Mouse (Mus musculus) testis, adult 2 months (tissue): ENCODE measurements around the gene Pars2.

Experiments used
- CTCF ChIP-seq: fragments of 200-500 bp; IDR thresholded peaks from 2 replicates; pipeline ENCODE4 v1.5.1; 2012; ENCODE audit warnings: low read depth, mild to moderate bottlenecking, inconsistent platforms, low read length, moderate library complexity; ENCODE audit not compliant: control insufficient read depth, insufficient read depth, insufficient replicate concordance
- POLR2A ChIP-seq: fragments of 200-500 bp; IDR thresholded peaks from 2 replicates; pipeline ENCODE4 v1.6.1; 2012; ENCODE audit warnings: low read depth, mild to moderate bottlenecking, inconsistent platforms, low read length, moderate library complexity; ENCODE audit not compliant: control insufficient read depth

GRCm38 (mm10) chr4:106666546-106666945, 15.7 kb downstream of the Pars2 start:
- TF ChIP-seq POLR2A, result no peak
- TF ChIP-seq CTCF, result no peak
